Mouse (Mus musculus) liver, adult 2 months (tissue): ENCODE measurements around the gene Tcp11l1.

Source experiments
- CTCF ChIP-seq: fragments of 200-500 bp; IDR thresholded peaks from 2 replicates; pipeline ENCODE4 v1.5.1; 2011; ENCODE audit warnings: low read depth, low read length, control low read depth
- POLR2A ChIP-seq: fragments of 200-500 bp; IDR thresholded peaks from 2 replicates; pipeline ENCODE4 v1.6.1; 2011; ENCODE audit warnings: low read length, control low read depth; ENCODE audit not compliant: insufficient read depth; ENCODE audit errors: extremely low read depth

GRCm38 (mm10) chr2:104685418-104685817 is 26.6 kb downstream of the Tcp11l1 start:
- TF ChIP-seq CTCF, result peak; percentile 98
- no peak for TF ChIP-seq POLR2A
